Mouse (Mus musculus) layer of hippocampus, postnatal 25 days (tissue): Measurements from ENCODE around the gene Mnat1. TPM values are rescaled to one million over a fixed set of nuclear protein-coding genes. Genes with fewer than 3 reads are reported as not detected.

Experiments
- DNase-seq, 2 experiments: peaks; one replicate each; pipeline ENCODE4 v3.0.0; 2022; ENCODE audit warnings: mixed read lengths in 2 of 2, low spot score in 1 of 2; ENCODE audit errors: extremely low spot score in 1 of 2
- total RNA-seq, 2 experiments: library from RNA; stranded (reverse); gene quantifications; 2 replicates each; pipeline ENCODE4 v1.2.3; 2021

The Mnat1 gene
- total RNA-seq, 2 experiments from 2014 or later = 21.4 to 22.0 TPM

GRCm38 (mm10) chr12:73228427-73228826 is 104.9 kb downstream of the Mnat1 start:
- DNase-seq = no peak

GRCm38 (mm10) chr12:73230196-73230595 is 106.7 kb downstream of the Mnat1 start:
- DNase-seq = no peak

- DNase-seq = no peak
These were observed 108.0 kb downstream of the Mnat1 start for GRCm38 (mm10) chr12:73231552-73231951.

GRCm38 (mm10) chr12:73232586-73232985 is 109.1 kb downstream of the Mnat1 start:
- no peak for DNase-seq

- no peak for DNase-seq
These were observed 118.4 kb downstream of the Mnat1 start for GRCm38 (mm10) chr12:73241960-73242359.

- DNase-seq = no peak
These were observed 122.2 kb downstream of the Mnat1 start for GRCm38 (mm10) chr12:73245687-73246086.

GRCm38 (mm10) chr12:73255006-73255405 is 131.5 kb downstream of the Mnat1 start:
- DNase-seq = no peak

GRCm38 (mm10) chr12:73259269-73259668 is 135.8 kb downstream of the Mnat1 start:
- no peak for DNase-seq

- DNase-seq = no peak
These were observed 136.8 kb downstream of the Mnat1 start for GRCm38 (mm10) chr12:73260339-73260738.

- no peak for DNase-seq
These were observed 142.0 kb downstream of the Mnat1 start for GRCm38 (mm10) chr12:73265381-73265978.

- no peak for DNase-seq
These were observed 143.1 kb downstream of the Mnat1 start for GRCm38 (mm10) chr12:73266597-73266996.

- no peak for DNase-seq
These were observed 145.0 kb downstream of the Mnat1 start for GRCm38 (mm10) chr12:73268497-73268896.

- DNase-seq = no peak
These were observed 146.0 kb downstream of the Mnat1 start for GRCm38 (mm10) chr12:73269531-73269930.

GRCm38 (mm10) chr12:73269933-73270332 is 146.4 kb downstream of the Mnat1 start:
- no peak for DNase-seq

- no peak for DNase-seq
These were observed 151.4 kb downstream of the Mnat1 start for GRCm38 (mm10) chr12:73274921-73275320.

GRCm38 (mm10) chr12:73286287-73287092 is 163.0 kb downstream of the Mnat1 start, which contains the start of the genes Trmt5 and Slc38a6:
TSS of gene Trmt5 (minus strand) at chr12:73286710.
TSS of gene Slc38a6 (plus strand) at chr12:73286779.
- DNase-seq = peak; percentile 80 to 85

GRCm38 (mm10) chr12:73287609-73288008 is 164.1 kb downstream of the Mnat1 start:
- no peak for DNase-seq

GRCm38 (mm10) chr12:73288626-73289025 is 165.1 kb downstream of the Mnat1 start:
- DNase-seq = no peak

GRCm38 (mm10) chr12:73294884-73295283 is 171.4 kb downstream of the Mnat1 start:
- no peak for DNase-seq

GRCm38 (mm10) chr12:73295505-73296140 is 172.1 kb downstream of the Mnat1 start:
- no peak for DNase-seq

- no peak for DNase-seq
These were observed 175.1 kb downstream of the Mnat1 start for GRCm38 (mm10) chr12:73298621-73299020.
